Mouse (Mus musculus) embryo, embryonic 10.5 days (tissue): ENCODE measurements around the gene Cpox.

ENCODE experiments used
- DNase-seq: peaks from one replicate; pipeline ENCODE4 v3.0.0-alpha.2; 2015; ENCODE audit warnings: low spot score

Gene Cpox

DNA sequence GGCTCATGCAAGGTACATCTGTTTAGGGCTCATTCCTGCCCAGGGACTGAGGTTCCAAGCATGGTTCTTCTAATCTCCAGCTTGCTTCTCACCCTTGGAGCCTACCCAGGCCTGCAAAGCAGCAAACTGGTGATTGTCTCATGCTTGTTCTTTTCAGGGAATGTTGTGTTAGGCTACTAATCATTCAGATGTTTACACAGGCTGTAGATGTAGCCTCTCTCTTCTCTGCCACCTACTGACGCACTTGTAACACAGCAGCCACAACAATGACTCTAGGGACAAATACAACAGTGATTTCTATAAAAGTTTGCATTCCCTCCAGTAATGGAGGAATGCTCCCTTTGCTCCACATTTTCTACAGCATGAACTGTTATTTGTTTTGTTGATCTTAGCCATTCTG, 81.2 kb downstream of the Cpox start:
- DNase-seq: peak; percentile 36

DNA sequence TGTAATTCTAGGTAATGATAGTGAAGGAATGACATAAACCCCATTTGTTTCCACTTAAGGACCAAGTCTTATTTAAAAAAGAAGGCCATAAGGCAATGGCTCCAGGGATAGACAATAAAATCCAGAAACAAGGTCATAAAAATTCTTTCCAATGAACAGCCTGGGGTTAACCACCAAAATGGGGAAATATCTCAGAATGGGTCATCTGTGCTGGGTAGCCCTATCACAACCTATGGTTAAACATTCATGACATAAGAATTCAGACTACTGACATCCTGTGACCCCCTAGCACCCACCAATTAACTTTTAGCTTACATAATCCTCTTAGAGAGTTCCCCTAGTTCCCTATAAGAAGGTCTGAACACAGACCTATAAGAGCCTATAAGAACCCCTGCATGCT, 86.1 kb downstream of the Cpox start:
- no peak for DNase-seq

DNA sequence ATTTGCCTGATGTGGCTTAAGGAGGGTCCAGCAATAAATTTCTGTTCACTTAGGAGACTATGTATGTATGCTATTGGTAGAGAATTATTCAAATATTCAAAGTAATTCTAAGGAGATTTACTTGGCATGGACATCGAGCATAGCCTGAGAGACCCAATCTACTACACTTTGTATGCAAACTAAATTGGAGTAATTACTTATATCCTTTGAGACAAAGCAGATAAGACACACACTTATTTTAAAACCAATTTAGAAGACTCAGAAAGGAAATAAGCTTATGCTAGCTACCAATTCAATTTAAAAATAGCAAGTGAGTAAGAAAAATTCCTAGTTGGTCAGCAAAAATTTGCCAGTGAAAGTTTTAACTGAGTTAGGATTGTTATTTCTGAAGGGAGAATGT, 93.0 kb downstream of the Cpox start, which contains the start of gene Olfr172:
Gene Olfr172, minus strand, starts transcription at position 101 of the 400 bp plus-strand sequence.
- DNase-seq: no peak
